Mouse (Mus musculus): ENCODE data around the gene Gm17402.

GRCm38 (mm10) chr3:67340921-67341320, 34.0 kb downstream of the Gm17402 start:
- TF ChIP-seq POLR2A (IDR thresholded peaks at IDR 0.05; ENCODE audit: extremely low read depth, insufficient read depth, low read length): no peak
- no peak for TF ChIP-seq CTCF (IDR thresholded peaks at IDR 0.05; ENCODE audit: extremely low read depth, insufficient read depth, low read length)
